Mouse (Mus musculus): ENCODE measurements around the gene Zfp87. TPM values are rescaled to one million over a fixed set of nuclear protein-coding genes. Genes with fewer than 3 reads are reported as not detected.

Zfp87 gene
- total RNA-seq (2023), result 10 to 100 TPM; 24.1 to 31.2 TPM

DNA sequence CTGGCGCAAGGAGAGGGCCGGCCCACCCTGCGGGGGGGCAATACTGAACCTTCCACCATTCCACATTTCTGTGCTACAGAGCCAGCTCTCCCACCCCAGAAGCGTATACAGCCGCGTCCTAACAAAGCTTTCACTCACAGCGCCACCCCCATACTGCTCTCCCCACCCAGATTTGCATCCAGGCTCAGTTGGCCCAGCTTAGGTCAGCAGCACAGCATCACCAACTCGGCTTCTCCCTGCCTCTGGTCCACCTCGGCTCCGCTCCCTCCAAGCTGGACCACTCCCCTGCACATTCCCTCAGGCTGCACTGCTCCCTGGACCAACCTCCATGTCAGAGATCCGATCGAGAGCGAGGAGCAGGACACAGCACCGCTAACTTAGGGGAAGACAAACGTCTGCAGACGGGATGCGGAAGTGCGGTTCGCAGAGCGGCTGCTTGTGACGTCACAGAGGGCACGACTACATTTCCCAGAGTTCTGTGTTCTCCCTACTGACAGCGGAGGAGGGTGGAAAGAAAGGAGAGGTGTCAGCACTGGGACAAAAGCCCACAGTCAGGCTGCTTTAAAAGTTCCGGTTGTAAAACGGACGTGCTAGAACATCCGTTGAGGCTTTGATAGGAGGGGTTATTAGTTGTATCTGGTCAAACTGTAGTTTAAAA is at the start of gene Zfp87, which contains the start of gene Gm26965:
Gene Zfp87 (minus strand): TSS at position 425 of the 658 bp plus-strand sequence.
Gene Gm26965 (minus strand): TSS at position 399 of the 658 bp plus-strand sequence.

DNA sequence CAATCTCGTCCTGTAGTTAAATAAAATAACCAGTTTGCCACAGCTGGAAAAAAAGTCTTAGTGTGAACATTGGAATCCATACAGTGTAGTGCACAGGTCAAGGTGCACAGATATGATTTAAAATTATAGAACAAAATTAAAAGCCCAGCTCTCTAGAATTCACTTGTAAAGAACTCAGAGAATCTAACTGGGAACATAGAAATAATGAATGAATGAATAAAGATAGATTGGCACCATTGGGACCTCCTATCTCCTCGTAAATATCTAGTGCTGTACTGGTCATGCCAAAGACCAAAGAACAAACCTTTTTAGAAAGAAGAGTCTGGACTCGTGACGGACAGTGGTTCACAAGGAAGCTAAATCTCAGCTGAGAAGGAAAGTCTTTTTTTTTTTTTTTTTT is 27.8 kb upstream of the Zfp87 start, which contains the start of gene Zfp748:
Gene Zfp748 (minus strand): TSS at position 101 of the 400 bp plus-strand sequence.

DNA sequence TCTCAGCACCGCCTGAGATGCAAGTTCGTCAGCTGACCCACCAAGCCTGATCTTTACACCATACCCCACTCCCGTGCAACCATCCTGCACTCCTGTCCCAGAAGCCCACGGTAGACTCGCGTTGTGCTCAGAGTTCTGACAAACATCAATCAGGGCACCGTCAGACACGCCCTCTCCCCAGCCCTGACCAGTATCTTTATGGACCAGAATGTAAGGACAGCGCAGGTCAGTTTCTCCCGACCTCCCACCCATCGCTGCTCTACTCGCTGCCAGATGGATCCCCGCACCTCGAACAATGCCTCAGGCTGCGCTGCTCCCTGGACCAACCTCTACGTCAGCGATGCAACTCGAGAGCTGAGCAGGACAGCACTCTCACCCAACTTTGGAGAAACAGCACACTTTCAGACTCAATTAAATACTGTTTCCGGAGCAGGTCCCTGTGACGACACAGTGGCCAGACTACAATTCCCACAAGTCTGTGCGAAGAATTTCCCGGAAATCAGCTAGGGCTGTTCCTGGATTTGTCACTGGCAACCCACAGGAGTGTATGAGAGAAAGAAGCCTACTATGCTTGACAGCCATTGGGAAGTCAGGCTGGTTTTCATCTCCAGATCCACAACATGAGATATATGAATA is 25.8 kb downstream of the Zfp87 start, which contains the start of gene Zfp58:
Gene Zfp58 (minus strand): TSS at position 472 of the 636 bp plus-strand sequence.

DNA sequence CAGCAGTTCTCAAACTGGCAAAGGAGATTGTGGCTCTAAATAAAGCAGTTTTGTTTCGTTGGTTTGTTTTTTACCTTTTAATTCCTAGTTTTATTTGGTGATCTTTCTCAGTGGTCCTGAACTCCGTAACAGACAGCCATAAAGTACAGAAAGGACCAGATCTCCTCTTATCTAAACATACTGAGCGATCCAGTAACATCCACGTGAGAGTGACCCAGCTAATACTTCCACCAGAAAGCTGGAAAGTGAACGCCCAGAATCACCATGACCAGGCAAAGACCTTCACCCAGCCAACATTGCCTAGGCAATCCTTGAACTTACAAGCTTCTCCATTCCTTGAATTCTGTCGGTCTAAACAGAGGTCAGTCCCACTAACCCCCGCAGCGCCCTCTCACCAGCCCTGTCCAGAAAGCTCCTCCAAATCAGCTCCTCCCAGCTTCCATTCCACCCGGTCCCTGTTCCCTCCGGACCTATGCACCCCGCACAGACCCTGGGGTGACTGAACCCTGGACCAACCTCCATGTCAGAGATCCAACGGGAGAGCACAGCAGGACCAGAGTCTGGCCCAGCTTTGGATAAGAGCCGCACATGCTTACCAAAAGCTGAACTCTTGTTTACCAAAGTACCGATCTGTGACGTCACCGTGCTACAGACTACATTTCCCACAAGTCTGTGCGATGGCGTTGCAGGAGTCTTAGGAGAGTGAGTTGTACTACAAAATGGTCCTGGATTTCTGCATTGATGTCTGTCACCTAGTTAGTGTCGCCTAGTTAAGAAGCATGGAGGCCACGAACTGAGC is 42.2 kb downstream of the Zfp87 start, which contains the start of gene Zfp874b:
Gene Zfp874b (minus strand): TSS at position 634 of the 799 bp plus-strand sequence.

Other genes starting within 250 kb of the Zfp87 start
- gene Zfp458, start 247.7 kb downstream of the Zfp87 start, total RNA-seq (2023), result 1 to 10 TPM; 2.1 to 4.1 TPM
- 1 to 10 TPM; 1.1 to 5.4 TPM for gene Zfp457, start 219.7 kb downstream of the Zfp87 start, total RNA-seq (2023)
- 10 to 100 TPM; 15.0 to 19.8 TPM for gene Zfp595, start 193.6 kb downstream of the Zfp87 start, total RNA-seq (2023)
- 1 to 10 TPM; 1.2 to 4.3 TPM for gene Gm28044, start 165.6 kb downstream of the Zfp87 start, total RNA-seq (2023)
- 10 to 100 TPM; 10.2 to 13.3 TPM for gene Zfp953, start 165.6 kb downstream of the Zfp87 start, total RNA-seq (2023)
- 1 to 10 TPM; 2.4 to 4.4 TPM for gene Gm28041, start 150.4 kb downstream of the Zfp87 start, total RNA-seq (2023)
- gene Zfp456, start 150.4 kb downstream of the Zfp87 start, total RNA-seq (2023), result 10 to 100 TPM; 12.0 to 13.6 TPM
- 10 to 100 TPM; 17.7 to 23.2 TPM for gene Zfp429, start 126.4 kb downstream of the Zfp87 start, total RNA-seq (2023)
- 1 to 10 TPM; 3.4 to 3.5 TPM for gene Zfp459, start 104.8 kb downstream of the Zfp87 start, total RNA-seq (2023)
- gene Zfp874a, start 74.6 kb downstream of the Zfp87 start, total RNA-seq (2023), result 1 to 10 TPM; 6.5 to 7.0 TPM
- gene Zfp874b, start 41.9 kb downstream of the Zfp87 start, total RNA-seq (2023), result 10 to 100 TPM; 12.2 to 17.1 TPM
- gene Zfp58, start 25.6 kb downstream of the Zfp87 start, total RNA-seq (2023), result 10 to 100 TPM; 13.3 to 16.8 TPM
- not detected for gene Gm26965, start within 50 bp of the Zfp87 start, total RNA-seq (2023)
- gene Zfp748, start 27.7 kb upstream of the Zfp87 start, total RNA-seq (2023), result 10 to 100 TPM; 11.5 to 15.2 TPM
- gene Zfp729b, start 83.5 kb upstream of the Zfp87 start, total RNA-seq (2023), result 10 to 100 TPM; 19.8 to 20.3 TPM
- gene Gm49345, start 111.6 kb upstream of the Zfp87 start, total RNA-seq (2023), result 1 to 10 TPM; 2.5 to 8.4 TPM
- gene Zfp729a, start 111.6 kb upstream of the Zfp87 start, total RNA-seq (2023), result 10 to 100 TPM; 16.2 to 20.7 TPM
- 10 to 100 TPM; 20.8 to 21.5 TPM for gene Zfp738, start 160.9 kb upstream of the Zfp87 start, total RNA-seq (2023)
- 10 to 100 TPM; 16.3 to 22.7 TPM for gene Zfp65, start 203.0 kb upstream of the Zfp87 start, total RNA-seq (2023)
- 1 to 10 TPM; 7.2 to 9.5 TPM for gene Zfp85, start 229.1 kb upstream of the Zfp87 start, total RNA-seq (2023)